Mouse (Mus musculus): Measurements from ENCODE around the gene Esyt2. TPM values are rescaled to one million over a fixed set of nuclear protein-coding genes. Genes with fewer than 3 reads are reported as not detected.

Esyt2 gene
- polyA plus RNA-seq, 1 experiment from 2014 or later, result 18.2 TPM

GRCm38 (mm10) chr12:116282856-116283255 is 1.9 kb downstream of the Esyt2 start:
- H3K9ac ChIP-seq, result no peak overlapping the region
- no peaks in the 10 kb centered on the region for H3K9me3 ChIP-seq
- WGBS, result 95% methylated on average over 2 of the region's 2 CpGs
- no peak for ATAC-seq (ENCODE audit: low FRiP score, low read depth)
- H3K4me3 ChIP-seq, result no peak overlapping the region
- H3K4me2 ChIP-seq (replicated peaks), result no peak overlapping the region
- H3K4me1 ChIP-seq, result peaks cover 10% of the 10 kb centered on the region
- H3K27me3 ChIP-seq (replicated peaks), result no peaks in the 10 kb centered on the region
- no peak overlapping the region for H3K27ac ChIP-seq
- H3K36me3 ChIP-seq, result no peaks in the 10 kb centered on the region

- Histone ChIP-seq H3K36me3 (no peaks in the 10 kb centered on the region), H3K27ac (no peak overlapping the region), H3K4me3 (no peak overlapping the region), H3K4me1 (peaks cover 10% of the 10 kb centered on the region), H3K9me3 (no peaks in the 10 kb centered on the region), H3K27me3 (replicated peaks) (no peaks in the 10 kb centered on the region), H3K4me2 (replicated peaks) (no peak overlapping the region), H3K9ac (no peak overlapping the region)
- ATAC-seq (ENCODE audit: low FRiP score, low read depth), result no peak
- WGBS, result 88% methylated on average over 2 of the region's 2 CpGs
These were observed 2.5 kb downstream of the Esyt2 start for GRCm38 (mm10) chr12:116283511-116283910.

GRCm38 (mm10) chr12:116293185-116293584 is 12.2 kb downstream of the Esyt2 start:
- Histone ChIP-seq H3K9me3 (no peaks in the 10 kb centered on the region), H3K4me3 (no peak overlapping the region), H3K36me3 (no peaks in the 10 kb centered on the region), H3K4me1 (no peaks in the 10 kb centered on the region), H3K27me3 (replicated peaks) (no peaks in the 10 kb centered on the region), H3K27ac (no peak overlapping the region), H3K9ac (no peak overlapping the region), H3K4me2 (replicated peaks) (no peak overlapping the region)
- WGBS, result 81% methylated on average over 2 of the region's 2 CpGs
- ATAC-seq (ENCODE audit: low FRiP score, low read depth), result no peak

- Histone ChIP-seq H3K9ac (no peak overlapping the region), H3K9me3 (no peaks in the 10 kb centered on the region), H3K4me1 (no peaks in the 10 kb centered on the region), H3K27ac (no peak overlapping the region), H3K4me2 (replicated peaks) (no peak overlapping the region), H3K27me3 (replicated peaks) (no peaks in the 10 kb centered on the region), H3K4me3 (no peak overlapping the region), H3K36me3 (no peaks in the 10 kb centered on the region)
- no peak for ATAC-seq (ENCODE audit: low FRiP score, low read depth)
- WGBS, result 87% methylated on average over 4 of the region's 4 CpGs
These were observed 12.8 kb downstream of the Esyt2 start for GRCm38 (mm10) chr12:116293599-116294292.

GRCm38 (mm10) chr12:116299906-116300305 is 18.9 kb downstream of the Esyt2 start:
- Histone ChIP-seq H3K9me3 (no peaks in the 10 kb centered on the region), H3K4me3 (no peak overlapping the region), H3K4me1 (no peaks in the 10 kb centered on the region), H3K9ac (no peak overlapping the region), H3K4me2 (replicated peaks) (no peak overlapping the region), H3K27me3 (replicated peaks) (no peaks in the 10 kb centered on the region), H3K27ac (no peak overlapping the region), H3K36me3 (no peaks in the 10 kb centered on the region)
- WGBS, result 91% methylated on average over 2 of the region's 2 CpGs
- no peak for ATAC-seq (ENCODE audit: low FRiP score, low read depth)

GRCm38 (mm10) chr12:116302181-116302580 is 21.2 kb downstream of the Esyt2 start:
- ATAC-seq (ENCODE audit: low FRiP score, low read depth), result no peak
- no peak overlapping the region for H3K4me3 ChIP-seq
- H3K9me3 ChIP-seq, result no peaks in the 10 kb centered on the region
- no peaks in the 10 kb centered on the region for H3K4me1 ChIP-seq
- H3K27me3 ChIP-seq (replicated peaks), result no peaks in the 10 kb centered on the region
- H3K4me2 ChIP-seq (replicated peaks), result no peak overlapping the region
- H3K27ac ChIP-seq, result no peak overlapping the region
- no peaks in the 10 kb centered on the region for H3K36me3 ChIP-seq
- no peak overlapping the region for H3K9ac ChIP-seq

GRCm38 (mm10) chr12:116306042-116306441 is 25.0 kb downstream of the Esyt2 start:
- Histone ChIP-seq H3K27me3 (replicated peaks) (no peaks in the 10 kb centered on the region), H3K36me3 (no peaks in the 10 kb centered on the region), H3K4me3 (no peak overlapping the region), H3K9me3 (no peaks in the 10 kb centered on the region), H3K4me1 (no peaks in the 10 kb centered on the region), H3K9ac (no peak overlapping the region), H3K4me2 (replicated peaks) (no peak overlapping the region), H3K27ac (no peak overlapping the region)
- 79% methylated on average over 1 of the region's 1 CpGs for WGBS
- ATAC-seq (ENCODE audit: low FRiP score, low read depth), result no peak

- no peak overlapping the region for H3K4me3 ChIP-seq
- no peak overlapping the region for H3K4me2 ChIP-seq (replicated peaks)
- no peak for ATAC-seq (ENCODE audit: low FRiP score, low read depth)
- 90% methylated on average over 3 of the region's 3 CpGs for WGBS
- no peaks in the 10 kb centered on the region for H3K4me1 ChIP-seq
- no peaks in the 10 kb centered on the region for H3K27me3 ChIP-seq (replicated peaks)
- no peak overlapping the region for H3K27ac ChIP-seq
- H3K9ac ChIP-seq, result no peak overlapping the region
- H3K36me3 ChIP-seq, result no peaks in the 10 kb centered on the region
- no peaks in the 10 kb centered on the region for H3K9me3 ChIP-seq
These were observed 26.9 kb downstream of the Esyt2 start for GRCm38 (mm10) chr12:116307870-116308269.

- Histone ChIP-seq H3K27me3 (replicated peaks) (no peaks in the 10 kb centered on the region), H3K36me3 (no peaks in the 10 kb centered on the region), H3K4me2 (replicated peaks) (no peak overlapping the region), H3K9me3 (no peaks in the 10 kb centered on the region), H3K9ac (no peak overlapping the region), H3K4me1 (no peaks in the 10 kb centered on the region), H3K27ac (no peak overlapping the region), H3K4me3 (no peak overlapping the region)
- 67% methylated on average over 2 of the region's 2 CpGs for WGBS
- no peak for ATAC-seq (ENCODE audit: low FRiP score, low read depth)
These were observed 27.6 kb downstream of the Esyt2 start for GRCm38 (mm10) chr12:116308612-116309011.

- WGBS, result 91% methylated on average over 1 of the region's 1 CpGs
These were observed 32.8 kb downstream of the Esyt2 start for GRCm38 (mm10) chr12:116313816-116314215.

GRCm38 (mm10) chr12:116315498-116315897 is 34.5 kb downstream of the Esyt2 start:
- ATAC-seq (ENCODE audit: low FRiP score, low read depth), result no peak
- no peaks in the 10 kb centered on the region for H3K36me3 ChIP-seq
- H3K4me3 ChIP-seq, result no peak overlapping the region
- no peak overlapping the region for H3K9ac ChIP-seq
- H3K27ac ChIP-seq, result no peak overlapping the region
- H3K27me3 ChIP-seq (replicated peaks), result no peaks in the 10 kb centered on the region
- no peak overlapping the region for H3K4me2 ChIP-seq (replicated peaks)
- no peaks in the 10 kb centered on the region for H3K9me3 ChIP-seq
- WGBS, result 90% methylated on average over 3 of the region's 3 CpGs
- no peaks in the 10 kb centered on the region for H3K4me1 ChIP-seq

More at GRCm38 (mm10) chr12:116313816-116314215, 32.8 kb downstream of the Esyt2 start:
- Histone ChIP-seq H3K4me1 (no peaks in the 10 kb centered on the region), H3K36me3 (no peaks in the 10 kb centered on the region), H3K9ac (no peak overlapping the region), H3K4me3 (no peak overlapping the region), H3K27me3 (replicated peaks) (no peaks in the 10 kb centered on the region), H3K4me2 (replicated peaks) (no peak overlapping the region), H3K9me3 (no peaks in the 10 kb centered on the region), H3K27ac (no peak overlapping the region)
- no peak for ATAC-seq (ENCODE audit: low FRiP score, low read depth)

- 85% methylated on average over 1 of the region's 1 CpGs for WGBS
- no peaks in the 10 kb centered on the region for H3K4me1 ChIP-seq
- H3K27ac ChIP-seq, result no peak overlapping the region
- H3K4me3 ChIP-seq, result no peak overlapping the region
- no peak overlapping the region for H3K9ac ChIP-seq
- no peaks in the 10 kb centered on the region for H3K9me3 ChIP-seq
- no peaks in the 10 kb centered on the region for H3K27me3 ChIP-seq (replicated peaks)
- ATAC-seq (ENCODE audit: low FRiP score, low read depth), result no peak
- H3K4me2 ChIP-seq (replicated peaks), result no peak overlapping the region
- no peaks in the 10 kb centered on the region for H3K36me3 ChIP-seq
These were observed 36.8 kb downstream of the Esyt2 start for GRCm38 (mm10) chr12:116317818-116318217.

GRCm38 (mm10) chr12:116325545-116325944 is 44.5 kb downstream of the Esyt2 start:
- WGBS, result 95% methylated on average over 4 of the region's 4 CpGs
- Histone ChIP-seq H3K27me3 (replicated peaks) (no peaks in the 10 kb centered on the region), H3K9me3 (no peaks in the 10 kb centered on the region)

More at GRCm38 (mm10) chr12:116325545-116325944, 44.5 kb downstream of the Esyt2 start:
- H3K4me2 ChIP-seq (replicated peaks), result no peak overlapping the region
- no peaks in the 10 kb centered on the region for H3K4me1 ChIP-seq
- H3K27ac ChIP-seq, result no peak overlapping the region
- H3K9ac ChIP-seq, result no peak overlapping the region
- H3K36me3 ChIP-seq, result no peaks in the 10 kb centered on the region
- no peak for ATAC-seq (ENCODE audit: low FRiP score, low read depth)
- H3K4me3 ChIP-seq, result no peak overlapping the region
